ENCODE assay signal across 22 mouse cellular contexts in the genomic region with DNA sequence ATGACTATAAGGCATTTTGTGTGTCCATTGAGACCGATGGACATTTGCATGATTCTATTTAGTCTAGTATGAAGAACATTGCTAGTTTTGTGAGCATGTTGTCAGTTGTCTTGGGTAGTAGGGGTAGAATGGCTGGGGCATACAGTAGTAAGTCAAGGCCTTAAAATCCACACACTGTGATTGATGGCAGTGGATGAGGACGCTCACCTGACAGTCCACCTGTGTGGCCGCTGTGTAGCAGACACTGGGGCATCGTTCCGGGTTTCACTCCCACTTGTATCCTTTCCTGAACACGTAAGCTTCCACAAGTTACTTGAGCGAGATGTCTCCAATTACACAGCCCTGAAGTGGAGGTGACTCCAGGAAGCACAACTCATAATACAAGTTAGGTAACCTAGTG. TPM values are rescaled to one million over a fixed set of nuclear protein-coding genes. Genes with fewer than 3 reads are reported as not detected.
"Had no signal": no experiment of that assay in that cellular context is flagged by ENCODE, and none has a peak within 500 bp of the region (broad histone marks: within the 10 kb centered on the region; RNA-seq: fewer than 3 reads in every experiment).

No protein-coding gene starts in this region.

- DNase-seq: retina, postnatal 1 day; right cerebral cortex, adult 18-20 months; right cerebral cortex, postnatal 14 days; right cerebral cortex, postnatal 25 days; right cerebral cortex, postnatal 4 days; thymus, adult 18-20 months; thymus, adult 2 months; thymus, postnatal 14 days; thymus, postnatal 25 days; thymus, postnatal 36 days; thymus, postnatal 4 days had no signal

- H3K9ac ChIP-seq: neural tube, embryonic 13.5 days; neural tube, embryonic 15.5 days; stomach, embryonic 15.5 days had no signal

- H3K36me3 ChIP-seq: stomach, embryonic 15.5 days had no signal

- H3K4me3 ChIP-seq: neural tube, embryonic 13.5 days; neural tube, embryonic 15.5 days; stomach, embryonic 15.5 days had no signal

- H3K27me3 ChIP-seq: neural tube, embryonic 13.5 days; neural tube, embryonic 15.5 days; stomach, embryonic 15.5 days had no signal

- H3K27ac ChIP-seq: neural tube, embryonic 13.5 days; neural tube, embryonic 15.5 days; stomach, embryonic 15.5 days; stomach, postnatal 0 days had no signal

- H3K9me3 ChIP-seq: neural tube, embryonic 13.5 days; neural tube, embryonic 15.5 days; stomach, embryonic 15.5 days had no signal

- H3K4me2 ChIP-seq: neural tube, embryonic 13.5 days; neural tube, embryonic 15.5 days; stomach, embryonic 15.5 days had no signal

RNA-seq across cellular contexts. Expression of a gene that starts 29.1 kb away (rescaled TPM):
- total RNA-seq: neutrophil, adult 5-6 weeks had no signal
- polyA plus RNA-seq: small intestine, adult 2 months; spleen, adult 2 months; stomach, embryonic 14.5 days; stomach, postnatal 0 days; testis, adult 2 months had no signal

RNA-seq across cellular contexts. Expression of a gene that starts 47.2 kb away (rescaled TPM):
- polyA plus RNA-seq: neural tube, embryonic 13.5 days; neural tube, embryonic 14.5 days; stomach, embryonic 14.5 days; stomach, embryonic 15.5 days; stomach, embryonic 16.5 days had no signal
